Mouse (Mus musculus) skeletal muscle tissue, postnatal 0 days (tissue): ENCODE measurements around the gene Gm2663. TPM values are rescaled to one million over a fixed set of nuclear protein-coding genes. Genes with fewer than 3 reads are reported as not detected.

Experiments used
- polyA plus RNA-seq: library from polyadenylated mRNA; unstranded; fragments of >200 nt; fragmentation: Nextera tagmentation; extraction: Ambion mirVana; gene quantifications from 2 replicates; pipeline ENCODE4 v1.2.1, GENCODE M21; 2015

The Gm2663 gene
- not detected in 2 replicates for polyA plus RNA-seq

DNA sequence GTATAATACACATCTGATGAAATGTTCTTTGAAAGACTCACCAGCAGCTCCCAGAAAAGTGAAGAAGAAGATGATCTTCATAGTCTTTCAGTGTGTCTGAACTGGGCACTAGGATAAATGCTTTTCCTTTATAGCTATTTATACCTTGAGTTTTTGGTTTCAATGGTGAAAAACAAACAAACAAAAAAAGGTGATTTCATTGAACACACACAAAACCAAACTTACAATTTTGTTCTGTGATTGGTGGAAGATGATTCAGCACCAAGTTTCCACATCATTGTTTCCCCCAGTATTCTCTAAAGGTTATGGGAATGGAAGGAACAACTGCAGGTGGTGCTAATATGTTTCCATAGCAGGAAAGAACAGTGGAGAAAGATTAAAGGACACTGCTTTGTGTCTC is at the start of gene Gm2663:
TSS of gene Gm2663 (minus strand) at position 101 of the 400 bp plus-strand sequence.

DNA sequence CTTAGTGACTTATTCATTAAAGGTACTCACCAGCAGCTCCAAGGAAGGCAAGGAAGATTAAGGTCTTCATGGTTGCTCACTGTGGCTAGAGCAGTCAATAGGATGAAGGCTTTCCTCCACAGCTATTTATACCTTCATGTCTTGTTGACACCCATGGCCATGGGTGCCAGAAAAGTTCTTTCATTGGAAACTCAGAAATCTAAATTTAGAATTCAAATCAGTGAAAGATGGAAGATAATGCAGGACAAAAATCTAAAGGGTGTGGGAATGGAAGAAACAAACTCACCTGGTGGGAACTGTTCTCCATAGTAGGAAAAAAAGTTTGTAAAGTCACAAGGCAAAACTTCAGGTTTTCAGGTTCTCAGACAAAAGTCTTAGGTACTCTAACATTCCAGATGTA is 36.1 kb upstream of the Gm2663 start, which contains the start of gene 2210010C04Rik:
TSS of gene 2210010C04Rik (minus strand) at position 101 of the 400 bp plus-strand sequence.

DNA sequence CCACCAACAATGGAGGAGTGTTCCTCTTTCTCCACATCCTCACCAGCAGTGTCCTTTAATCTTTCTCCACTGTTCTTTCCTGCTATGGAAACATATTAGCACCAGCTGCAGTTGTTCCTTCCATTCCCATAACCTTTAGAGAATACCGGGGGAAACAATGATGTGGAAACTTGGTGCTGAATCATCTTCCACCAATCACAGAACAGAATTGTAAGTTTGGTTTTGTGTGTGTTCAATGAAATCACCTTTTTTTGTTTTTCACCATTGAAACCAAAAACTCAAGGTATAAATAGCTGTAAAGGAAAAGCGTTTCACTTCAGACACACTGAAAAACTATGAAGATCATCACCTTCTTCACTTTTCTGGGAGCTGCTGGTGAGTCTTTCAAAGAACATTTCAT is 34.8 kb downstream of the Gm2663 start, which contains the start of gene 1810009J06Rik:
TSS of gene 1810009J06Rik (plus strand) at position 301 of the 400 bp plus-strand sequence.

DNA sequence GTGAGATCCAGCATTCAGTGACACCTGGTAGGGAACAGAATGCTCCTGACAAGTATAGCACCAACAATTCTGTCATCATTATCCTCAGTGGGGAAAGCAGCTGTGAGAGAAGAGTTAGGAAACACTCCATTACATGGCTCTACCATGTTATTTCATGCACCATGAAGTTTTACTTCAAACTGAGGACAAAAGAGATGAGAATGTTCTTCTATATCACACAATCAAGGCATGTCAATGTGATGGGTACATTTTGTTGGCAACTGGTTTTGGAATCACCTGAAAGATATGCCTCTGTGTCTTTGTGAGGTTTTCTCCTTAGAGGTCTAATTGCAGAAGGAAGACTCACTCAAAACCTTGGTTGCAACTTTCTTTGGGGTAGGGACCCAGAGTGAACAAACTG is 47.5 kb downstream of the Gm2663 start, which contains the start of gene Gm4744:
TSS of gene Gm4744 (minus strand) at position 101 of the 400 bp plus-strand sequence.

Other genes starting within 250 kb of the Gm2663 start
- gene Moxd2, start 112.0 kb downstream of the Gm2663 start, polyA plus RNA-seq = not detected in 2 replicates
- gene Prss58, start 99.1 kb downstream of the Gm2663 start, polyA plus RNA-seq = not detected in 2 replicates
- not detected in 2 replicates for gene 1700074P13Rik, start 58.9 kb downstream of the Gm2663 start, polyA plus RNA-seq
- not detected in 2 replicates for gene Gm4744, start 47.6 kb downstream of the Gm2663 start, polyA plus RNA-seq
- gene 1810009J06Rik, start 34.7 kb downstream of the Gm2663 start, polyA plus RNA-seq = not detected in 2 replicates
- gene 2210010C04Rik, start 36.0 kb upstream of the Gm2663 start, polyA plus RNA-seq = not detected in 2 replicates